Mouse (Mus musculus) lung, postnatal 4 days (tissue): ENCODE measurements at regions not wholly inside any gene's neighbourhood (a gene's known extent, or its start where the extent isn't known, plus 50 kb on each side); places are given as distances from the start of the nearest gene placed in this dataset.

Experiments
- DNase-seq, 2 experiments: peaks; one replicate each; pipeline ENCODE4 v3.0.0; 2021

GRCm38 (mm10) chr15:10767535-10767934, 53.1 kb upstream of the Rai14 start:
- DNase-seq = no peak

GRCm38 (mm10) chr15:10770410-10771310, 56.2 kb upstream of the Rai14 start:
- DNase-seq = no peak

GRCm38 (mm10) chr15:10771311-10771690, 56.9 kb upstream of the Rai14 start:
- peak; percentile 34 to 45 for DNase-seq

- peak in 1 of 2 experiments; percentile 16 for DNase-seq
Observed at GRCm38 (mm10) chr15:10779941-10780620, 65.7 kb upstream of the Rai14 start.

- no peak for DNase-seq
Observed at GRCm38 (mm10) chr15:10789371-10789770, 74.9 kb upstream of the Rai14 start.

- DNase-seq = peak in 1 of 2 experiments; percentile 2
Observed at GRCm38 (mm10) chr15:10790862-10791497, 76.6 kb upstream of the Rai14 start.

GRCm38 (mm10) chr15:10791516-10792112, 77.2 kb upstream of the Rai14 start:
- peak in 1 of 2 experiments; percentile 1 for DNase-seq

GRCm38 (mm10) chr15:10792156-10792555, 77.7 kb upstream of the Rai14 start:
- peak in 1 of 2 experiments; percentile 2 for DNase-seq

- DNase-seq = peak in 1 of 2 experiments; percentile 2
Observed at GRCm38 (mm10) chr15:10795126-10795792, 80.8 kb upstream of the Rai14 start.

- DNase-seq = peak in 1 of 2 experiments; percentile 1
Observed at GRCm38 (mm10) chr15:10799656-10800055, 85.2 kb upstream of the Rai14 start.

- DNase-seq = peak in 1 of 2 experiments; percentile 3
Observed at GRCm38 (mm10) chr15:10814195-10814594, 99.8 kb upstream of the Rai14 start.

- DNase-seq = peak; percentile 20 to 33
Observed at GRCm38 (mm10) chr15:10814709-10815108, 100.3 kb upstream of the Rai14 start.

GRCm38 (mm10) chr15:10816213-10816621, 101.8 kb upstream of the Rai14 start:
- DNase-seq = peak in 1 of 2 experiments; percentile 3

GRCm38 (mm10) chr15:10818216-10818615, 103.8 kb upstream of the Rai14 start:
- DNase-seq = peak; percentile 89 to 94

GRCm38 (mm10) chr15:10818706-10819105, 104.3 kb upstream of the Rai14 start:
- DNase-seq = no peak

- DNase-seq = peak in 1 of 2 experiments; percentile 2
Observed at GRCm38 (mm10) chr15:10823933-10824332, 109.5 kb upstream of the Rai14 start.

- peak in 1 of 2 experiments; percentile 31 for DNase-seq
Observed at GRCm38 (mm10) chr15:10829588-10829987, 115.2 kb upstream of the Rai14 start.

GRCm38 (mm10) chr15:10830478-10830877, 116.1 kb upstream of the Rai14 start:
- no peak for DNase-seq

- DNase-seq = no peak
Observed at GRCm38 (mm10) chr15:10831106-10831505, 116.7 kb upstream of the Rai14 start.

GRCm38 (mm10) chr15:10832331-10832730, 117.9 kb upstream of the Rai14 start:
- DNase-seq = no peak

- no peak for DNase-seq
Observed at GRCm38 (mm10) chr15:10833866-10834571, 118.1 kb upstream of the C1qtnf3 start.
